Mouse (Mus musculus) cerebellum, postnatal 14 days (tissue): ENCODE data around the gene Col9a2.

Source experiments
- DNase-seq, 2 experiments: peaks; one replicate each; pipeline ENCODE4 v3.0.0; 2021; ENCODE audit warnings: mixed read lengths in 2 of 2

Gene Col9a2

GRCm38 (mm10) chr4:121084506-121084905 lies 45.3 kb downstream of the Col9a2 start:
- no peak for DNase-seq

DNA sequence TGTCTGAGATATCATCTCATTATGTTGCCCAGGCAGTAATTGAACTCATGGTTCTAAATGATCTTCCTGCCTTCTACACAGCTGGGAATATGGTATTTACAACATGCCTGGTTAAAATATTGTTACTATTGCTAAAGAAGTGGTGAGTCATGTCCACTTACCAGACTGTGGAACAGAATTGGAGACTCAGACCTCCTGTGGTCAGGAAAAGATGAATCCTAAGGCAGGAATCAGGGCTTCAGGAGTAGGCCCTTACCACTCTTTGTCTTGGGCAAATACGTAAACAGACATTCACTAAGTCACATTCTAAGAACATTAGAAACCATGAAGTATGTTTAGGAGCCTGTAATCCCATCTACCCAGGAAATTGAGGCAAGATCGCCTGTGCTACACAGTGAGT lies 49.5 kb downstream of the Col9a2 start:
- DNase-seq: no peak

DNA sequence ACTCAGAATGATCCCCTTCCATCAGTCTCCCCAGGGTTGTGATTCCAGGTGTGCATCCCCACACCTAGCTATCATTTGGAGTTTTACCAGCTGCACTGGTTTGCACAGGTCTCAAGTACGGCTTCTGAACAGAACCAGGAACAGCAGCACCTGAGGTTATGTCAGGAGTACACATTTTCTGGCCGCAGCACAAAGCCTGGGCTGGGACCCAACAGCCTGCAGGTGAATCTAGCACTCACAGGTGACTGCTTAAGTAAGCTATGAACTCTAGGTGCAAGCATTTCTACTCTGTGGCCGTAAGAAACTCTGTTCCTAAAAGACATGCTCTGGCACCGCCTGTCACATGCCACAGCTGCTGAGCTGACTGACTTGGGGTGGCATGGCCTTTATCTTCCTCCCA lies 51.0 kb downstream of the Col9a2 start:
- no peak for DNase-seq

DNA sequence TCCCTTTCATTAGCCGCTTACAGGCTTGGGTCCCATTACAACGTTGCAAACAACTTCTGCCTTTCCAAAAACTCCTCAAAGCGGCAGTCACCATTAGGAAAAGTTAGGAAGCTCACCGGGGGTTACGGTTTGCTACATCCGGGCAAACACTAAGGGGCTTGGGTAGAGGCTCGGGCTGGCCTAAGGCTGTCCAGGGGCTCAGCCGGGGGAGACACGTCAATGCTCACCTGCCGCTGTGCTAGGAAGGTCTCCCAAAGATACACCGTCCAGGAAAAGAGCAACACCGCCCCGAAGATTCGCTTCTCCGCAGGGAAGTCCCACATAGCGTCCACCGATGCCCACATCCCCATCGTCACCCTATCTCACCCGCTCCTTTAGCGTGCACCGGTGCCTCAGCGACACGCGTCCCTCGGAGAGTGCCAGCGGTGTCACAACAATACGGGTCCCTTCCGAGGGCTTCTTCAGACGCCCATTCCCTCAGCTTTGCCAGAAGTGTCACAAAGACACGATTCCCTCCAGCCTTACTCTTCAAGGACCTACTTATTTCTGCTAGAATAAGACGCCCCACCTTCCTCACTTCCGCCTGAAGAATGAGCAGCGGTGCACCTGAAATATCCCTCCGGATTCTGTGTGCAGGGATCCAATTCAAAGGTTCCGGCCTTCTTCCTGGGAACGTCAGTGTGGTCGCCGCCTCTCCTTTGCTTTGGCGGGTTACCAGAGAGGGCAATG lies 58.6 kb downstream of the Col9a2 start, which contains the start of gene Zmpste24:
TSS of gene Zmpste24 (minus strand) at position 592 of the 729 bp plus-strand sequence.
- peak; percentile 94 to 95 for DNase-seq

- DNase-seq: no peak
These were observed 64.1 kb downstream of the Col9a2 start for GRCm38 (mm10) chr4:121103304-121103703.
